Mouse (Mus musculus) ES-E14 (cell line): Measurements from ENCODE around the gene Pla2g1b. TPM values are rescaled to one million over a fixed set of nuclear protein-coding genes. Genes with fewer than 3 reads are reported as not detected.

Experiments used
- DNase-seq: peaks from one replicate; pipeline ENCODE4 v3.0.0-alpha.2; 2013; ENCODE audit warnings: low read depth, low spot score
- H3K27ac ChIP-seq: 2 replicates; pipeline ENCODE4 v1.5.1; 2012; ENCODE audit warnings: low read depth, mild to moderate bottlenecking, low read length, moderate library complexity, mixed read lengths; ENCODE audit not compliant: poor library complexity, insufficient read depth, severe bottlenecking
- H3K36me3 ChIP-seq: 2 replicates; pipeline ENCODE4 v1.6.1; 2012; ENCODE audit warnings: mild to moderate bottlenecking, low read length, moderate library complexity, mixed read lengths; ENCODE audit not compliant: control insufficient read depth, poor library complexity, insufficient read depth, severe bottlenecking
- H3K4me1 ChIP-seq, 2 experiments: fragments of 150-350 bp in 1 of 2; sonication (generic) in 1 of 2; 2 replicates each; pipeline ENCODE4 v1.6.1; 2012; ENCODE audit warnings: low read length in 2 of 2, mild to moderate bottlenecking in 1 of 2, mixed read lengths in 1 of 2; ENCODE audit not compliant: control insufficient read depth in 2 of 2, insufficient read depth in 2 of 2, poor library complexity in 1 of 2
- H3K4me3 ChIP-seq, 2 experiments: fragments of 150-350 bp in 1 of 2; sonication (generic) in 1 of 2; 2 replicates each; pipeline ENCODE4 v1.5.1; 2012; ENCODE audit warnings: low read length in 2 of 2, low read depth in 1 of 2, mild to moderate bottlenecking in 1 of 2, mixed read lengths in 1 of 2; ENCODE audit not compliant: insufficient read depth in 1 of 2, poor library complexity in 1 of 2, severe bottlenecking in 1 of 2
- H3K9ac ChIP-seq: 2 replicates; pipeline ENCODE4 v1.6.1; 2012; ENCODE audit warnings: low read depth, mild to moderate bottlenecking, low read length, mixed read lengths; ENCODE audit not compliant: poor library complexity, insufficient read depth, severe bottlenecking
- H3K9me3 ChIP-seq: fragments of 150-350 bp; sonication (generic); 2 replicates; pipeline ENCODE4 v1.6.1; 2012; ENCODE audit warnings: low read depth, mild to moderate bottlenecking, low read length; ENCODE audit not compliant: control insufficient read depth, insufficient read depth
- CHD2 ChIP-seq: IDR thresholded peaks from 2 replicates; pipeline ENCODE4 v1.6.1; 2014; ENCODE audit warnings: mild to moderate bottlenecking, low read depth, low read length, inconsistent platforms
- HCFC1 ChIP-seq: IDR thresholded peaks from 2 replicates; pipeline ENCODE4 v1.6.1; 2012; ENCODE audit warnings: low read length, inconsistent platforms, borderline replicate concordance; ENCODE audit not compliant: insufficient read depth
- MAFK ChIP-seq: IDR thresholded peaks from 2 replicates; pipeline ENCODE4 v1.6.1; 2014; ENCODE audit warnings: mild to moderate bottlenecking, low read depth, low read length, inconsistent platforms; ENCODE audit not compliant: insufficient read depth
- ZC3H11A ChIP-seq: IDR thresholded peaks from 2 replicates; pipeline ENCODE4 v1.6.1; 2012; ENCODE audit warnings: low read depth, mild to moderate bottlenecking, inconsistent platforms, low read length, borderline replicate concordance
- ZNF384 ChIP-seq: IDR thresholded peaks from 2 replicates; pipeline ENCODE4 v1.6.1; 2012; ENCODE audit warnings: low read depth, low read length, inconsistent platforms
- in situ Hi-C, 2 experiments: fragments of 600-800 bp; cut with MboI; formaldehyde crosslinking; loops; one replicate each; pipeline ENCODE4 v1.15.1; 2025; ENCODE audit warnings: low sequenced_read_pairs in 2 of 2, inconsistent platforms in 1 of 2; ENCODE audit not compliant: unreplicated experiment in 2 of 2
- total RNA-seq: library from RNA; depleted of rRNA; stranded (reverse); fragments of 300-350 nt; gene quantifications from 2 replicates; pipeline ENCODE4 v1.2.3, GENCODE M21; 2012

Gene Pla2g1b
- total RNA-seq, 1 experiment = 31.1 TPM

DNA sequence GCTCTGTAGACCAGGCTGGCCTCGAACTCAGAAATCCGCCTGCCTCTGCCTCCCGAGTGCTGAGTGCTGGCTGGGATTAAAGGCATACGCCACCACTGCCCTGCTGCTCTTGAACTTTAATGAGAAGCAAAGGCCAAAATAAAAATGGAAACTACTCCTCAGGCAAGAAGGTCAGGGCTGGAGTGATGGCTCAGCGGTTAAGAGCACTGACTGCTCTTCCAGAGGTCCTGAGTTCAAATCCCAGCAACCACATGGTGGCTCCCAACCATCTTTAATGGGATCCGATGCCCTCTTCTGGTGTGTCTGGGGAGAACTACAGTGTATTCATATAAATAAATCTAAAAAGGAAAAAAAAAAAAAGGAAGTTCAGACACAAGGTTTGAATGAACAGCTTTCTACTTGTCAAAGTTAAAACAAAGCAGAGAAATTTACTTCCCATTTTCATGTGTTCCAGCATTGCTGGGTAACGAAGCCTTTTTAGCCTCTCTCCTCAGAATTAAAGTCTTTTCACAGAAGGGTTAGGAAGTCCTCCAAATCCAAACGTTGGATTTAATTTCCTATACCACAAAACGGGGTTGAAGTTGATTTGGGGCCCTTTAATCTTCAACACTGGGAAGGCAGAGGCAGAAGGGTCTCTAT is 22.0 kb downstream of the Pla2g1b start:
- Histone ChIP-seq H3K4me3 (no peak overlapping the region), H3K27ac (no peak overlapping the region), H3K36me3 (no peaks in the 10 kb centered on the region), H3K9me3 (no peaks in the 10 kb centered on the region), H3K4me1 (peaks cover 0 to 14% of the 10 kb centered on the region in 2 experiments; a peak in 2 of 4 replicates), H3K9ac (no peak overlapping the region)
- TF ChIP-seq ZC3H11A = no peak
- DNase-seq = no peak
- in situ Hi-C loops = no loop called here

DNA sequence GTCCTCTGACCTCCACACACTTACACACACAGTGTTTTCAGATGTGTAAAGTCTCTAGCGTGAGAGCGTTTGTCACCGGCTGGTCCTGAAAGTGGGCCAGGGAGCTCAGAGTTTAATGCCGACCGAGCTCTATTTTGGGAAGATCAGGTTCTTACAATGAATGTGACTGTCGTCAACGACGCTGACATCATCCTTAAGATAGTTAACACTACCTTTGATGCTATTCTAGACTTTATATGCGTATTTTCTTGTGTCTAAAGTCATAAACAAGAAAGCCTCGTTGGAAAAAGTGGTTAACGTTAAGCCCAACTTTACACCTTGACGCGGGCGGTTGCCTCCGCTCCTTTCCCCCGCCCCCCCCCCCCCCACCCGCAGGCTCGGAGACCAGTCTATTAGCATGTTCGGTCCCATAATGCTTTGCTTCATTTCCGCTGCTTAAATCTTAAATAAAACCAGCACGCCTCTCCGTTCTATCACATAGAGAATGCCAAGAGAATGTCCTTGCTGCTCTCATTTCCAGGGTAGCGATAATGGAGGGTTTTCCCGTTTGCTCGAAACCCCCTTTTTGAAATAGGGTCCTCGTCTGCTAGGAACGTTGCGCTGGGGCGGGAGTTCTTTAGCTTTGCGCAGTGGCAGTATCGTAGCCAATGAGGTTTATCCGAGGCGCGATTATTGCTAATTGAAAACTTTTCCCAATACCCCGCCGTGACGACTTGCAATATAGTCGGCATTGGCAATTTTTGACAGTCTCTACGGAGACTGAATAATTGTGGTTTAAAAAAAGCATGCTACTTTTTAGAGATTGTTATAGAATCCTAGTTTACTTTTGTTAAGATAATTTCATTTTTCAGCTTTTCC is 23.0 kb downstream of the Pla2g1b start:
- H3K36me3 ChIP-seq = no peaks in the 10 kb centered on the region
- DNase-seq = no peak
- H3K4me1 ChIP-seq = peaks cover 0 to 15% of the 10 kb centered on the region in 2 experiments; a peak in 1 of 4 replicates
- H3K9ac ChIP-seq = peak overlapping the region; percentile 84
- H3K27ac ChIP-seq = peak overlapping the region; percentile 100
- no peak for TF ChIP-seq ZNF384
- TF ChIP-seq HCFC1 = peak; percentile 82
- no peaks in the 10 kb centered on the region for H3K9me3 ChIP-seq
- in situ Hi-C loops = no loop called here
- H3K4me3 ChIP-seq = peak overlapping the region in 1 of 2 experiments; percentile 6; a peak in 2 of 4 replicates

DNA sequence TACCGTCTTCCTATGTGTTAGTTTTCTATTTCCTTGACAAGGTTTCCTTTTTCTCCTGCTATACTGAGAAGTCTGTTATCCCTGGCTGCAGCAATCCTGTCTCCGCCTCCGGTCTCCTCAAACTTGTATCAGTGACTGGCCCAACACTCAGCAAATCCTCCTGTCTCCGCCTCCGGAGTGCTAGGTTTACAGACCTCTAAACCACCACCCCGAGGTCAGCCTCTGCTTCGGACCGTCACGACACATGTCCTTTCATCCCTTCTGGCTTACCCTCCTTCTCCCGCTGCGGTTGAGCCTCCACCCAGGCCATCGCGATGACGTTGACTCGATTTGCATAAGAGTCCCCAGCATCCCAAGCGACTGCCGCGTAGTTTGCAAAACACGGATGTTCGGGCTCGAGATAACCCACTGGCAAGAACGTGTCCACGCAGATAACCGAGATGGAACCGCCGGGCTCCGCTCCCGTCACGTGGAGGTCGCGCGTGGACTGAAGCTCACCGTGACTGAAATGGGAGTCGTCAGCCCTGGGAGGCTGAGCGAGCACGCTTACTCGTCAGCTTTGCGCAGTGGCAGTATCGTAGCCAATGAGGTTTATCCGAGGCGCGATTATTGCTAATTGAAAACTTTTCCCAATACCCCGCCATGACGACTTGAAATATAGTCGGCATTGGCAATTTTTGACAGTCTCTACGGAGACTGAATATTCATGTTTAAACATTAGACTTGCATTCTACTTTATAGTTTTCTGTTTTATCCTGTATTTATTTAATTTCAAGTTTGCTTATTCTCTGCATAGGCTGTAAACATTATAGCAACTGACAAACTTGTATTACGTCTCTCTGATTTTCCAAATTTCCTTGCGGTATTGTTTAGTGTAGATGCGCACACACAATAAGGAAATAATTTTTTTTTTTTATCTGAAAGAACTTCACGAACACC is 23.9 kb downstream of the Pla2g1b start:
- Histone ChIP-seq H3K9me3 (no peaks in the 10 kb centered on the region), H3K4me1 (peaks cover 0 to 15% of the 10 kb centered on the region in 2 experiments; a peak in 1 of 4 replicates), H3K27ac (peak overlapping the region; percentile 100), H3K9ac (peak overlapping the region; percentile 88), H3K36me3 (no peaks in the 10 kb centered on the region), H3K4me3 (peak overlapping the region; percentile 0 to 21; a peak in 2 of 4 replicates)
- in situ Hi-C loops = no loop called here
- peak; percentile 94 for DNase-seq
- TF ChIP-seq ZC3H11A = no peak
- TF ChIP-seq HCFC1 = peak; percentile 76
- TF ChIP-seq MAFK = 0 out of 2 replicates have a peak, but pooled peaks have one; percentile 10
- TF ChIP-seq ZNF384 = no peak
- TF ChIP-seq CHD2 = no peak

DNA sequence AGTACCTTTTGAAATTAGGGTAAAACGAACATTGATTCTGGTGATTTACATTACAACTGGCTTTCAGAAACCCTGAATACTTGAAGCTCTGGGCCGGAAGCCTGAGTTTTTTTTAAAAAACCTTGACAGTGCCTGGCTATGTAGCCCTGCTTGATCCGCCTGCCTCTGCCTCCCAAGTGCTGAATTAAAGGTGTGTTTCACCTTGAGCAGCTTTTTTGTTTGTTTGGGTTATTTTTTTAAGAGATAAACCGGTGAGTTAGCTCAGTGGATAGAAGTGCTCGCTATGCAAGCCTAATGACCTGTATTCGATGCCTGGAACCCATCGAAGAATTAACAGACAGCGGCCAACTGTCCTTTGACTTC is 24.6 kb downstream of the Pla2g1b start:
- no peaks in the 10 kb centered on the region for H3K9me3 ChIP-seq

More for the DNA sequence above, 24.6 kb downstream of the Pla2g1b start:
- Histone ChIP-seq H3K4me3 (no peak overlapping the region), H3K36me3 (no peaks in the 10 kb centered on the region), H3K9ac (0 out of 2 replicates have a peak overlapping the region, but pooled peaks have one; percentile 35), H3K4me1 (peaks cover 0 to 15% of the 10 kb centered on the region in 2 experiments; a peak in 1 of 4 replicates), H3K27ac (no peak overlapping the region; the same call in 1 of the 2 replicates)
- TF ChIP-seq CHD2 (no peak), ZNF384 (peak; percentile 95), ZC3H11A (no peak)
- DNase-seq = no peak
- in situ Hi-C loops = no loop called here
